Mouse (Mus musculus) olfactory bulb, adult 2 months (tissue): ENCODE data around the gene Tmem132d.

Source experiments
- CTCF ChIP-seq: fragments of 200-500 bp; IDR thresholded peaks from 2 replicates; pipeline ENCODE4 v1.5.1; 2012; ENCODE audit warnings: low read depth, mild to moderate bottlenecking, low read length, moderate library complexity; ENCODE audit not compliant: insufficient read depth
- POLR2A ChIP-seq: fragments of 200-500 bp; IDR thresholded peaks from 2 replicates; pipeline ENCODE4 v1.6.1; 2012; ENCODE audit warnings: mild to moderate bottlenecking, low read depth, low read length, moderate library complexity; ENCODE audit not compliant: insufficient read depth

DNA sequence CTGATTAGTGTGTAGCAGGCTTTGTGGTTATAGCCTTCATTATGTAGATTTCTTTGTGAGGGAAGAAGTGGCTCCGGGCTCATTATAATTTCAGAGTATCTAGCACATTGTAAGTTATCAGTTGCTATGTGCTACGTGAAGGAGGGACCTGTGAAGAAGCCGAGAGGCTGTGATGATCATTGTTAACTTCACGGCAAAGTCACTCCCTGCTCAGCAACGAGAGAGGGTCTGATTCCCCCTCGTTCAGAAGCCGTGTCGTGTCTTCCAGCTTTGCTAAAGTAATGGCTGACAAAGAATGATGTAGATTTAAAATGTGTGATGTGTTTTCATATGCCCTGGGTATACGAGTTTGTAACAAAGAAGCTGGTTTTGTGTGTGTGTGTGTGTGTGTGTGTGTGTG, 391.1 kb downstream of the Tmem132d start:
- TF ChIP-seq CTCF (no peak), POLR2A (no peak)
